Mouse (Mus musculus) lung, adult 2 months (tissue): Measurements from ENCODE around the gene Pawr.

ENCODE experiments used
- CTCF ChIP-seq: fragments of 200-500 bp; IDR thresholded peaks from 2 replicates; pipeline ENCODE4 v1.5.1; 2011; ENCODE audit warnings: mild to moderate bottlenecking, low read length, control low read depth; ENCODE audit not compliant: insufficient read depth
- POLR2A ChIP-seq: fragments of 200-500 bp; IDR thresholded peaks from 2 replicates; pipeline ENCODE4 v1.6.1; 2011; ENCODE audit warnings: low read depth, mild to moderate bottlenecking, control low read depth, low read length, borderline replicate concordance; ENCODE audit errors: extremely low read depth

DNA sequence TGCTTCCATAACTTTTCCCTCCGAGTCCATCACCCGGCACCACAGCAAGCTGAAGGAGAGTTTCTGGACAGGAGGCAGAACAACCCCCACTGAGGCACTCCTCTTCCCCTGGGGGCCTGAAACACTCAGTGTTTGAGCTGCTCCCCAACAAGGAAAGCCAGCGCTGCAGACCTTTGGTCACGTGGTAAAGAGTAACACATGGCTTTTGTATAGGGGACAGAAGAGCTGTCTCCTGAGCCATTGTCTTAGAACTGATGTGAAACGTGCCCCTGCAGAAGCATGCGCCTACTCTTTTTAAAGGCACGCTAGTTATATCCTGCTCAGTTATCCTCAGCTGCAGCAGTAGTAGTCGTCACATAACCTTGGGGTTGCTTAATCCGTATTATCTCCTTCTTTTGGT lies 32.0 kb downstream of the Pawr start:
- TF ChIP-seq POLR2A (no peak), CTCF (no peak)
